Comparison of ENCODE assay signal across 9 mouse cellular contexts in genomic region chr13:108297350-108298093, GRCm38 (mm10). TPM values are rescaled to one million over a fixed set of nuclear protein-coding genes. Genes with fewer than 3 reads are reported as not detected.
DNase-seq lines count a peak whose midpoint lies in the region; ATAC-seq and TF ChIP-seq lines count a peak whose summit lies in the region.
"Had no signal": no experiment of that assay in that cellular context is flagged by ENCODE, and none has a peak within 500 bp of the region (broad histone marks: within the 10 kb centered on the region; RNA-seq: fewer than 3 reads in every experiment).

No protein-coding gene starts in this region.

- no peak overlapping the region for H3K27ac ChIP-seq in forebrain, embryonic 13.5 days
- H3K27ac ChIP-seq in hindbrain, embryonic 10.5 days = peak overlapping the region; percentile 82
- no peak overlapping the region for H3K27ac ChIP-seq in limb, embryonic 14.5 days (replicated peaks; ENCODE audit: low read depth, low read length)
- H3K27ac ChIP-seq in midbrain, embryonic 12.5 days (replicated peaks) = no peak overlapping the region
- peak overlapping the region; percentile 76 for H3K27ac ChIP-seq in stomach, embryonic 16.5 days (ENCODE audit: low read length)

- no peak for DNase-seq in cerebellum, postnatal 36 days
- DNase-seq in adrenal gland, postnatal 10 days = peak; percentile 34
- peak; percentile 58 for DNase-seq in hindbrain, embryonic 10.5 days (ENCODE audit: low spot score)
- DNase-seq in limb, embryonic 14.5 days (ENCODE audit: low spot score) = peak; percentile 49

- no peaks in the 10 kb centered on the region for H3K27me3 ChIP-seq in forebrain, embryonic 13.5 days
- no peaks in the 10 kb centered on the region for H3K27me3 ChIP-seq in hindbrain, embryonic 10.5 days (ENCODE audit: insufficient read depth, poor library complexity, severe bottlenecking)
- no peaks in the 10 kb centered on the region for H3K27me3 ChIP-seq in limb, embryonic 14.5 days (ENCODE audit: control insufficient read depth, insufficient read depth, low read length)
- H3K27me3 ChIP-seq in midbrain, embryonic 12.5 days = no peaks in the 10 kb centered on the region
- H3K27me3 ChIP-seq in stomach, embryonic 16.5 days (ENCODE audit: control insufficient read depth, insufficient read depth, low read length) = no peaks in the 10 kb centered on the region
- H3K27me3 ChIP-seq: CH12.LX had no signal

- H3K4me1 ChIP-seq in forebrain, embryonic 13.5 days = peaks cover 16% of the 10 kb centered on the region
- H3K4me1 ChIP-seq in hindbrain, embryonic 10.5 days (replicated peaks) = peaks cover 37% of the 10 kb centered on the region
- H3K4me1 ChIP-seq in limb, embryonic 14.5 days (ENCODE audit: control insufficient read depth, insufficient read depth, low read length) = peaks cover 6% of the 10 kb centered on the region; the same call in 1 of the 2 replicates
- H3K4me1 ChIP-seq in midbrain, embryonic 12.5 days = peaks cover 22% of the 10 kb centered on the region
- H3K4me1 ChIP-seq in stomach, embryonic 16.5 days (ENCODE audit: control insufficient read depth, insufficient read depth, low read length) = peaks cover 7% of the 10 kb centered on the region

- H3K9me3 ChIP-seq in forebrain, embryonic 13.5 days (replicated peaks) = no peaks in the 10 kb centered on the region
- H3K9me3 ChIP-seq in hindbrain, embryonic 10.5 days = no peaks in the 10 kb centered on the region
- H3K9me3 ChIP-seq in limb, embryonic 14.5 days (ENCODE audit: control insufficient read depth, low read length) = no peaks in the 10 kb centered on the region
- H3K9me3 ChIP-seq in midbrain, embryonic 12.5 days = no peaks in the 10 kb centered on the region
- H3K9me3 ChIP-seq in stomach, embryonic 16.5 days (replicated peaks; ENCODE audit: control insufficient read depth, low read length) = no peaks in the 10 kb centered on the region

- ATAC-seq in cerebellum, adult (ENCODE audit: insufficient number of reproducible peaks, low FRiP score, low TSS enrichment) = 0 out of 2 replicates have a peak, but pooled peaks have one; percentile 45
- ATAC-seq in forebrain, embryonic 13.5 days = peak; percentile 81
- peak; percentile 73 for ATAC-seq in limb, embryonic 14.5 days (ENCODE audit: low FRiP score, low read depth)
- ATAC-seq in midbrain, embryonic 12.5 days (ENCODE audit: low FRiP score, low read depth) = peak; percentile 46
- peak; percentile 70 for ATAC-seq in stomach, embryonic 16.5 days (ENCODE audit: insufficient read depth, low FRiP score)

- no peaks in the 10 kb centered on the region for H3K36me3 ChIP-seq in forebrain, embryonic 13.5 days (ENCODE audit: poor library complexity, severe bottlenecking)
- no peaks in the 10 kb centered on the region for H3K36me3 ChIP-seq in hindbrain, embryonic 10.5 days
- H3K36me3 ChIP-seq in limb, embryonic 14.5 days (ENCODE audit: control insufficient read depth, insufficient read depth, low read length) = no peaks in the 10 kb centered on the region
- no peaks in the 10 kb centered on the region for H3K36me3 ChIP-seq in midbrain, embryonic 12.5 days
- H3K36me3 ChIP-seq in stomach, embryonic 16.5 days (ENCODE audit: control insufficient read depth, insufficient read depth, low read length) = no peaks in the 10 kb centered on the region

- no peak for TF ChIP-seq POLR2A in limb, embryonic 14.5 days (IDR thresholded peaks at IDR 0.05; ENCODE audit: borderline replicate concordance, extremely low read depth, insufficient read depth, insufficient read length)

- H3K9ac ChIP-seq in forebrain, embryonic 13.5 days = peak overlapping the region; percentile 0; the same call in 1 of the 2 replicates
- H3K9ac ChIP-seq in limb, embryonic 14.5 days (ENCODE audit: low read depth, low read length, severe bottlenecking) = peak overlapping the region; percentile 38
- H3K9ac ChIP-seq in midbrain, embryonic 12.5 days (replicated peaks) = no peak overlapping the region
- peak overlapping the region; percentile 60 for H3K9ac ChIP-seq in stomach, embryonic 16.5 days (ENCODE audit: low read length)

- H3K4me2 ChIP-seq in forebrain, embryonic 13.5 days = peak overlapping the region; percentile 47
- peak overlapping the region; percentile 42 for H3K4me2 ChIP-seq in limb, embryonic 14.5 days (replicated peaks; ENCODE audit: low read depth, low read length, severe bottlenecking)
- H3K4me2 ChIP-seq in midbrain, embryonic 12.5 days (replicated peaks) = peak overlapping the region; percentile 43
- H3K4me2 ChIP-seq in stomach, embryonic 16.5 days (ENCODE audit: low read depth, low read length) = peak overlapping the region; percentile 62

- WGBS in forebrain, embryonic 13.5 days = 30% methylated on average over 12 of the region's 12 CpGs
- 19% methylated on average over 12 of the region's 12 CpGs for WGBS in hindbrain, embryonic 10.5 days
- WGBS in limb, embryonic 14.5 days = 7% methylated on average over 12 of the region's 12 CpGs
- WGBS in midbrain, embryonic 12.5 days = 22% methylated on average over 12 of the region's 12 CpGs
- 6% methylated on average over 12 of the region's 12 CpGs for WGBS in stomach, embryonic 16.5 days

- peak overlapping the region; percentile 20 for H3K4me3 ChIP-seq in forebrain, embryonic 13.5 days
- H3K4me3 ChIP-seq in hindbrain, embryonic 10.5 days = peak overlapping the region; percentile 44
- H3K4me3 ChIP-seq in limb, embryonic 14.5 days (replicated peaks; ENCODE audit: low read length) = peak overlapping the region; percentile 26
- peak overlapping the region; percentile 26; the same call in 1 of the 2 replicates for H3K4me3 ChIP-seq in midbrain, embryonic 12.5 days
- H3K4me3 ChIP-seq in stomach, embryonic 16.5 days (replicated peaks; ENCODE audit: low read length) = peak overlapping the region; percentile 43

RNA-seq across cellular contexts. Expression of gene Depdc1b, which starts 18.6 kb away (rescaled TPM):
- 1 to 10 TPM; 2.7 to 4.1 TPM for total RNA-seq in adrenal gland, postnatal 10 days (2021)
- 13.2 and 13.9 TPM in 2 replicates for polyA plus RNA-seq in forebrain, embryonic 13.5 days (2015; fragmentation: Nextera tagmentation; extraction: Ambion mirVana)
- polyA plus RNA-seq in hindbrain, embryonic 10.5 days (2016; fragmentation: Nextera tagmentation; extraction: Ambion mirVana) = 13.6 and 17.8 TPM in 2 replicates
- 6.0 and 6.4 TPM in 2 replicates for polyA plus RNA-seq in limb, embryonic 14.5 days (2012; rRNA removed)
- polyA plus RNA-seq in limb, embryonic 14.5 days (2014; fragmentation: Nextera tagmentation; extraction: Ambion mirVana) = 6.1 and 7.1 TPM in 2 replicates
- 13.9 and 15.2 TPM in 2 replicates for polyA plus RNA-seq in midbrain, embryonic 12.5 days (2016; fragmentation: Nextera tagmentation; extraction: Ambion mirVana)
- polyA plus RNA-seq in stomach, embryonic 16.5 days (2015; fragmentation: Nextera tagmentation; extraction: Ambion mirVana) = 6.8 and 8.2 TPM in 2 replicates

Comparison
In these comparisons a context has a peak if more than half of its experiments do, and no peak if none do; other contexts are left out.
1. DNase-seq: peak in adrenal gland, postnatal 10 days (single experiment), hindbrain, embryonic 10.5 days (single experiment) and limb, embryonic 14.5 days (single experiment); none in cerebellum, postnatal 36 days (0 of 2).
2. H3K27ac ChIP-seq: peak in hindbrain, embryonic 10.5 days (single experiment) and stomach, embryonic 16.5 days (single experiment); none in forebrain, embryonic 13.5 days (single experiment), limb, embryonic 14.5 days (single experiment) and midbrain, embryonic 12.5 days (single experiment).
3. Peak in every context shown above with its lines, with median percentiles within 50 percentile points of each other: ATAC-seq, H3K4me2 ChIP-seq and H3K4me3 ChIP-seq.